Mouse (Mus musculus) midbrain, embryonic 11.5 days (tissue): ENCODE measurements around the gene Dbh. TPM values are rescaled to one million over a fixed set of nuclear protein-coding genes. Genes with fewer than 3 reads are reported as not detected.

Source experiments
- ATAC-seq: fragments of 200-750 bp; cut with Nextera tagmentation; 2 replicates; pipeline ENCODE4 v1.8.0; 2017; ENCODE audit warnings: moderate TSS enrichment, moderate library complexity; ENCODE audit not compliant: low FRiP score
- DNase-seq: peaks from one replicate; pipeline ENCODE4 v3.0.0; 2015; ENCODE audit warnings: low spot score; ENCODE audit errors: missing footprints
- H3K27ac ChIP-seq: fragments of 300-500 bp; sonication (generic); 2 replicates; pipeline ENCODE4 v1.5.1; 2014; ENCODE audit warnings: low read depth, low read length
- H3K27me3 ChIP-seq: fragments of 300-500 bp; sonication (generic); 2 replicates; pipeline ENCODE4 v1.6.1; 2014; ENCODE audit warnings: mild to moderate bottlenecking, low read length, moderate library complexity, mixed read lengths; ENCODE audit not compliant: control insufficient read depth, insufficient read depth
- H3K36me3 ChIP-seq: fragments of 300-500 bp; sonication (generic); 2 replicates; pipeline ENCODE4 v1.6.1; 2014; ENCODE audit warnings: mild to moderate bottlenecking, low read length, moderate library complexity, mixed read lengths; ENCODE audit not compliant: control insufficient read depth, insufficient read depth
- H3K4me1 ChIP-seq: fragments of 300-500 bp; sonication (generic); 2 replicates; pipeline ENCODE4 v1.6.1; 2014; ENCODE audit warnings: low read length; ENCODE audit not compliant: control insufficient read depth, insufficient read depth
- H3K4me2 ChIP-seq: fragments of 300-500 bp; sonication (generic); 2 replicates; pipeline ENCODE4 v1.6.1; 2014; ENCODE audit warnings: mild to moderate bottlenecking, moderate library complexity
- H3K4me3 ChIP-seq: fragments of 300-500 bp; sonication (generic); 2 replicates; pipeline ENCODE4 v1.5.1; 2014; ENCODE audit warnings: low read depth, low read length
- H3K9ac ChIP-seq: fragments of 300-500 bp; sonication (generic); 2 replicates; pipeline ENCODE4 v1.6.1; 2014; ENCODE audit warnings: low read length
- H3K9me3 ChIP-seq: fragments of 300-500 bp; sonication (generic); 2 replicates; pipeline ENCODE4 v1.6.1; 2016; ENCODE audit warnings: low read length; ENCODE audit not compliant: control insufficient read depth
- WGBS: fragments of 180-500 bp; shearing (Covaris S2); extraction: QIAGEN DNeasy Blood & Tissue Kit; methylation state at CpG from one replicate; pipeline ENCODE4 v1.1.7; 2014; 5-methylcytosine and 5-hydroxymethylcytosine counted together
- polyA plus RNA-seq: library from polyadenylated mRNA; unstranded; fragments of >200 nt; fragmentation: Nextera tagmentation; extraction: Ambion mirVana; gene quantifications from 2 replicates; pipeline ENCODE4 v1.2.1, GENCODE M21; 2014

Dbh gene
- polyA plus RNA-seq, 1 experiment from 2014 or later = 0.48 TPM

- H3K9me3 ChIP-seq = no peaks in the 10 kb centered on the region
- H3K4me1 ChIP-seq = no peaks in the 10 kb centered on the region
- H3K27me3 ChIP-seq = no peaks in the 10 kb centered on the region
- no peak overlapping the region for H3K4me3 ChIP-seq
- ATAC-seq = no peak
- WGBS = 84% methylated on average over 8 of the region's 8 CpGs
- no peak overlapping the region for H3K4me2 ChIP-seq
- no peak overlapping the region for H3K27ac ChIP-seq
- H3K9ac ChIP-seq = no peak overlapping the region
- DNase-seq = no peak
- H3K36me3 ChIP-seq = no peaks in the 10 kb centered on the region
Measured at GRCm38 (mm10) chr2:27179101-27179500, 14.1 kb downstream of the Dbh start.

GRCm38 (mm10) chr2:27181907-27182306 is 16.9 kb downstream of the Dbh start:
- Histone ChIP-seq H3K9me3 (no peaks in the 10 kb centered on the region), H3K27me3 (no peaks in the 10 kb centered on the region), H3K9ac (no peak overlapping the region), H3K27ac (no peak overlapping the region), H3K4me2 (no peak overlapping the region), H3K4me1 (no peaks in the 10 kb centered on the region), H3K36me3 (no peaks in the 10 kb centered on the region), H3K4me3 (no peak overlapping the region)
- ATAC-seq (no peak), DNase-seq (no peak)
- WGBS = 69% methylated on average over 4 of the region's 4 CpGs

GRCm38 (mm10) chr2:27183734-27184133 is 18.7 kb downstream of the Dbh start:
- 90% methylated on average over 12 of the region's 12 CpGs for whole genome bisulfite sequencing
- Histone ChIP-seq H3K4me2 (no peak overlapping the region), H3K36me3 (no peaks in the 10 kb centered on the region), H3K4me3 (no peak overlapping the region), H3K27me3 (no peaks in the 10 kb centered on the region), H3K4me1 (no peaks in the 10 kb centered on the region), H3K9me3 (no peaks in the 10 kb centered on the region), H3K9ac (no peak overlapping the region), H3K27ac (no peak overlapping the region)
- ATAC-seq (no peak), DNase-seq (no peak)

GRCm38 (mm10) chr2:27187531-27187930 is 22.5 kb downstream of the Dbh start:
- Histone ChIP-seq H3K4me2 (no peak overlapping the region), H3K27me3 (no peaks in the 10 kb centered on the region), H3K27ac (no peak overlapping the region), H3K9ac (no peak overlapping the region), H3K36me3 (no peaks in the 10 kb centered on the region), H3K4me3 (no peak overlapping the region), H3K4me1 (no peaks in the 10 kb centered on the region), H3K9me3 (no peaks in the 10 kb centered on the region)
- ATAC-seq = no peak
- WGBS = 86% methylated on average over 6 of the region's 6 CpGs
- no peak for DNase-seq

- no peak overlapping the region for H3K27ac ChIP-seq
- H3K9ac ChIP-seq = no peak overlapping the region
- no peaks in the 10 kb centered on the region for H3K36me3 ChIP-seq
- H3K9me3 ChIP-seq = no peaks in the 10 kb centered on the region
- H3K27me3 ChIP-seq = no peaks in the 10 kb centered on the region
- H3K4me3 ChIP-seq = no peak overlapping the region
- no peak for DNase-seq
- WGBS = 52% methylated on average over 4 of the region's 4 CpGs
- no peak overlapping the region for H3K4me2 ChIP-seq
- H3K4me1 ChIP-seq = no peaks in the 10 kb centered on the region
- no peak for ATAC-seq
Measured at GRCm38 (mm10) chr2:27189994-27190393, 25.0 kb downstream of the Dbh start.

- H3K4me3 ChIP-seq = no peak overlapping the region
- no peaks in the 10 kb centered on the region for H3K9me3 ChIP-seq
- H3K4me2 ChIP-seq = no peak overlapping the region
- no peaks in the 10 kb centered on the region for H3K27me3 ChIP-seq
- H3K27ac ChIP-seq = no peak overlapping the region
- H3K9ac ChIP-seq = no peak overlapping the region
- no peak for DNase-seq
- no peak for ATAC-seq
- no peaks in the 10 kb centered on the region for H3K4me1 ChIP-seq
- 61% methylated on average over 5 of the region's 5 CpGs for WGBS
- H3K36me3 ChIP-seq = no peaks in the 10 kb centered on the region
Measured at GRCm38 (mm10) chr2:27198551-27199246, 33.7 kb downstream of the Dbh start.

- Histone ChIP-seq H3K4me1 (no peaks in the 10 kb centered on the region), H3K4me2 (no peak overlapping the region), H3K9ac (no peak overlapping the region), H3K27ac (no peak overlapping the region), H3K4me3 (no peak overlapping the region), H3K36me3 (no peaks in the 10 kb centered on the region), H3K9me3 (no peaks in the 10 kb centered on the region), H3K27me3 (no peaks in the 10 kb centered on the region)
- WGBS = 59% methylated on average over 1 of the region's 1 CpGs
- DNase-seq (no peak), ATAC-seq (no peak)
Measured at GRCm38 (mm10) chr2:27200586-27200985, 35.6 kb downstream of the Dbh start.

- H3K9me3 ChIP-seq = no peaks in the 10 kb centered on the region
- no peaks in the 10 kb centered on the region for H3K27me3 ChIP-seq
- H3K9ac ChIP-seq = no peak overlapping the region
- 88% methylated on average over 10 of the region's 10 CpGs for WGBS
- DNase-seq = no peak
- H3K27ac ChIP-seq = no peak overlapping the region
- no peaks in the 10 kb centered on the region for H3K4me1 ChIP-seq
- no peak for ATAC-seq
- no peaks in the 10 kb centered on the region for H3K36me3 ChIP-seq
- no peak overlapping the region for H3K4me2 ChIP-seq
- no peak overlapping the region for H3K4me3 ChIP-seq
Measured at GRCm38 (mm10) chr2:27205666-27206065, 40.6 kb downstream of the Dbh start.

- Histone ChIP-seq H3K27ac (no peak overlapping the region), H3K4me3 (no peak overlapping the region), H3K4me2 (no peak overlapping the region), H3K9me3 (no peaks in the 10 kb centered on the region), H3K4me1 (no peaks in the 10 kb centered on the region), H3K27me3 (no peaks in the 10 kb centered on the region), H3K36me3 (no peaks in the 10 kb centered on the region), H3K9ac (no peak overlapping the region)
- ATAC-seq (no peak), DNase-seq (no peak)
- 85% methylated on average over 15 of the region's 15 CpGs for WGBS
Measured at GRCm38 (mm10) chr2:27206128-27206797, 41.2 kb downstream of the Dbh start.
